Mouse (Mus musculus) layer of hippocampus, postnatal 10 days (tissue): Measurements from ENCODE around the gene Hydin. TPM values are rescaled to one million over a fixed set of nuclear protein-coding genes. Genes with fewer than 3 reads are reported as not detected.

Source experiments
- DNase-seq, 2 experiments: peaks; one replicate each; pipeline ENCODE4 v3.0.0; 2021; ENCODE audit warnings: low spot score in 2 of 2
- microRNA-seq, 2 experiments: library from miRNA; unstranded; fragments of <30 nt; microRNA quantifications; one replicate each; pipeline ENCODE4 v1.2.0; 2021
- total RNA-seq, 2 experiments: library from RNA; stranded (reverse); gene quantifications; 2 replicates each; pipeline ENCODE4 v1.2.3; 2021

Gene Hydin
- total RNA-seq, 2 experiments from 2014 or later = 1.0 to 1.4 TPM

DNA sequence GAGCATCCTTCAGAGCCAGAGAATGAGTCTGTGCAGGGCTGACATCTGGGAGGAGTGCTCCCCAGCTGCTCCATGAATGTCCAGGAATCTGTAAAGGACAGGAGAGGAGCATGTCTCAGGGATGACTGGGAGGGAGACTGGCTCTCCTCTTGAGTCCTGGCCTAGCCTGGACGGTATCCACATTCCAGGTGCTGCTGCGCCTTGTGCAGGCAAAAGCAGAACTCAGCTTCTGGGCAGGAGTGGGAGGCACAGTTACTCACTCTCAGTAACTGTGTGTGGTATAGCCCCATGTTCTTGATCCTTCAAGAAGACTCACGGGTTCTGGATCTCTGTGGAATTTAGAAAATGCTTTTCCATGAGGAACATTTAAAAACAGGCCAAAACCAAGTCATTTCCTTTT is 363.3 kb downstream of the Hydin start:
- DNase-seq = no peak

DNA sequence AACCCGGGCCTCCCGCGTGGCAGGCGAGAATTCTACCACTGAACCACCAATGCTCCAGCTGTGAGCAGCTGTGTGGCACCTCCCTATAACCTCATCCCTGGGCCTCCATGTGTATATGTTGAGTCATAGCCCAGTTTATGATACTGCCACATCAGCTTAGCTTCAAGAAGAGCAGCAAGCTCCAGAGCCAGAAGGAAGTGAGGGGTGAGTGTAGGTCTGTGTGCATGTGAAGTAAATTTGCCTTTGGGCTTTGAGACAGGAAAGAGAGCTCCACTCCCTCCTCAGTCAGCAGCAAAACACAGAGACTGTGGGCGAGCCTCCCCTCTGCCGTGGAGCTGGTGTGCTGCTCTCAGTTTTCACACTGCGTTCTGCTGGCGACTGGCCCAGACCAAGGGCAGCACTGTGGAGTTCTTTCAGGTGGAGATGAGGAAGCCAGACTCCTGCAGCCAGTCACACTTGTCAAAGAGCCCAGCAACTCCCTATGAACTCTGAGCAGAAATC is 363.8 kb downstream of the Hydin start:
- DNase-seq = peak; percentile 60 to 74

DNA sequence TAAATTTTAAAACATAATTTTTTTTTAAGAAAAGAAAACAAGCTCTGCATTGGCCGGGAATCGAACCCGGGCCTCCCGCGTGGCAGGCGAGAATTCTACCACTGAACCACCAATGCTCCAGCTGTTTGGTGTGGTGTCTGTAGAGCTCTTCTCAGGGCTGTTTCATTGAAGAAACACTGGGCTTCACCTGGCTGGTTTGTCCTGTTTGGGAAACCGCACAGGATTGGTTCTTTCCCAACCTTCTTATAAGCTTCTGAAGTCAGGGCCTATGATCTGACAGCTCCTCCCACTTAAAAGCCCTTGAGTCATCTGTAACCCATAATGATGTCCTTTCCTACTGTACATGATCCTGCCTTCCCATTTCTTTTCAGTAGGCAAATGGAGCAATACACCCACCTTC is 364.4 kb downstream of the Hydin start:
- no peak for DNase-seq

DNA sequence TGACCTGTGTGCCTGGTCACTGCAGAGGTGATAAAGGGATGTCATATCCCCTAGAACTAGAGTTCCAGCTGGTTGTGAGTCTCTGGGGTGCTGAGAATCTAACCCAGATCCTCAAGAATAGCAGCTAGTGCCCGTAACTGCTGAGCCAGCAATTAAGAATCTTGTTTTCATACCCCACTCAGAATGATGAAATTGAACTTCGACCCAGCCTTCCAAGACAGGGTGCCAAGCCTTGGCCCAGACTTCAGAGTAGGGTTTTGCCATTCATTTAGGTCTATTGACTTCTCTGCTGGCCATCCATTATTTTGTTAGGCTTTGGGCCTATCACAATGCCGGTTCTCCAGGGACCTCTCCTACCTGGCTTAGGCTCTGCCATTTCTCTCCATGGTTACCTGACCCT is 367.0 kb downstream of the Hydin start:
- no peak for DNase-seq

DNA sequence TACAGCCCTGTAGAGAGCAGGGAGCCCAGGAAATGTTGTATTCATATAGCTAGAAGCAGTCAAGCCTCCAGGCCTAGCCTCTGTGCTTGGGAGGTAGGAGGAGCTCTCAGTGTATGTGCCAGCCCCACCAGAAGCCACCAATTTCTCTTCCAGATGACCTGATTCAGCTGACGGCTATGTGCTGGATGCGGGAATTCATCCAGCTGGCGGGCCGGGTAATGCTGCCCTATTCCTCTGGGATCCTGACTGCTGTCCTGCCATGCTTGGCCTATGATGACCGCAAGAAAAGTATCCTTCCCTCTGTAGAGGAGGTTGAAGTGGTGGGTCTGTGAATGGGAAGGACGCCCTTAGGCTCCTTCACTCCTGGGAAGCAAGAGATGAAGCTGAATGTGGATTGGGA is 369.4 kb downstream of the Hydin start:
- no peak for DNase-seq

DNA sequence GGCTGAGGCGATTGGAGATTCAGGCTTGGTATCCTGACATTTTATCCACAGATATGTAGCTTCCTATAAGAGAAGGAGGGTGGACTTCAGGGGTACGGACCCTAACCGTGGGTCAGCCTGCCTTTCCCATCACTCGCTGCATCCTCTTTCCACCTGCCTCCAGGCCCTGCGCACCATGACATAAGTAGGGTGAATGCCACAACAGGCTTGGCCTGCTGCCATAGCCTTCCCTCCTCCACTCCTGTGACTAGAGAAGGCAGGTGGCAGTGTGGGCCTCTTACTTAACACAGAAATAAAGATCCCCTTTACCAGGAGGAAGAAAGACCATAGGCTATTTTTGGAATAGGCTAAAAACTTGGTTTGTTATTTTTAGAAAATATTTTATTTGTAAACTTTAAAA is 375.6 kb downstream of the Hydin start:
- DNase-seq = no peak

DNA sequence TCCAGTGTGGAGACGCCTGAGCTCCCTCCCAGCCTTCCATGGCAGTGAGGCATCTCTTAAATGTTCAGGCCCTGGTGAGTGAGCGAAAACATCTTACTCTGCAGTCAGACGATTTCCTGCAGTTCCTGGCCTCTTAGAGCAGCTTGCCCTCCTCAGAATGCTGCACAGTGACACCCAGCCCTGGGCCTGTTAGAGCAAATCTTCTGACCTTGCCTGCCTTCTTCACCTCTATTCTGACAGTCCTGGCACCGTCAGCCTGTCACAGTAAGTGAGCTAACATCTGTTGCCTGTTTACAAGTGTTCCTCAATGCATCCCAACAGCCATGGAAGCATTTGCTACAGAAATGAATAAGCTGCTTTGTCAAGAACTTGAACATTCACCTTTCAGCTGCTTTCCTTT is 376.4 kb downstream of the Hydin start:
- no peak for DNase-seq

DNA sequence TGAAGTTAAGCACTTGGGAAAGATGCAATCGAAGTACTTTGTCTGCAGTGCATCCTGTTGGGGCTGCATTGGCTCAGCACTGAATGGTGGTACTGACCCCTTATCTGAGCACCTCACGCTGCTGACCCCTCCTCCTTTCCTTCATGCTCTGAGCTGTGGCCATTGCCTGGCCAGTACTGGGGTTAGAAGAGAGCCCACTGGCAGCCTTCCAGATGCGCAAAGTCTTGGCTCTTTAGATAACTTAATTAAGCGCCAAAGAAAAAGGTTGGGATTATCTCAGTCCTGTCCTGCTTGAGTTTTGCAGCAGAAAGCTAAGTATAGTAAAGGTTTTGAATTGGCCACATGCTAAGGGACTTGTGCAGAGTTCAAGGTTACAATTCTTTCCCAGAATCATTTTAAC is 377.6 kb downstream of the Hydin start:
- no peak for DNase-seq

DNA sequence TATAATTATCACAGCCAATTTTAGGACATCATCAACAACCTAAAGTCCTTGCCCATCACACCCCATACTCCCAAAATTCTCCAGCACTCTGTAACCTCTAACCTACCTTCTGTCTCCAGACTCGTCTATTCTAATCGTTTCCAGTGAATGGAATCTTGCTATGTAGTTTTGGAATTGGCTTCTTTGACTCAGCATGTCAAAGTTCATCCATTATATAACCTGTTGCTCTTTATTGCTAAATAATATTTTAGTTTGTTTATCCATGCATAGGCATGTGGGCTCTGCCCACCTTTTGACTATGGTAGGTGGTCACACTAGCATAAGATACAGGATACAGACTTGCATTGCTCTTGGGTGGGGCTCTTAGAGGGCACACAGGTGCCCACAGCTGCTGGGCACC is 378.1 kb downstream of the Hydin start:
- no peak for DNase-seq

DNA sequence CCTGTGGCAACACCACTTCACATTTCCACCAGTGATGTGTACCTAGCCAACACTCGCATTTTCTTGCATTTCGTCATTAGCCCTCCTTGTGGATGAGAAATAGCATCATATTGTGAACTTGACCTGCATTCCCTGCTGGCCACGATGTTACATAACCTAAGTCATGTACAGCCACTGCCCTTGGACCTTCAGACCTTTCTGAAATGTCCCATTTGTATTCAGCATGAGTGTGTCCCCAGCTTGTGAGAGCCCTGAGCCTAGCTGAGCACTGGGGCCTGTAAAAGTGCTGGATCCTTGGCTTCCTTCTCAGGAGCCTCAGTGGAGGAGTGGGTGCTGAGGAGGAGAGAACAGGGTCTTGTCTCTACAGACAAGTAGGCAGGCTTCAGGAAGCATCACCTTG is 378.6 kb downstream of the Hydin start:
- no peak for DNase-seq

DNA sequence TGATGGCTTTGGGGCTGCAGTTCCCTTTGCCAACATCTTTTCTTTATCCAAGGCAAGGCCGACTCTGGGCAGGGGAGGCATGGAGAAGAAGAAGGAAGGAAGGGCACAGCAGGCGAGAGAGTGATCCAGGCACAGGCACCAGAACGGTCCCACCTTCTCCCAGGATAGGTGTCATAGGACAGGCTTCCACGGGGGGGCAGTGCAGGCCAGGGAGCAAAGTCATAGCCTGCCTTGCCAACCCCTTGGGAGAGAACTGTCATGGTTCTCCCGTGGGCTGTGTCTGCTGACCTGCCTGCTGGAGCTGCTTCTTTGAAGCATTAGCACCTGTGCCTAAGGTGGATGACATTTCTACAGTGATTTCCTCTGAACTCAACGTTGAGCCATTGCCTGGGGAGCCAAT is 379.3 kb downstream of the Hydin start:
- DNase-seq = peak; percentile 86 to 89

DNA sequence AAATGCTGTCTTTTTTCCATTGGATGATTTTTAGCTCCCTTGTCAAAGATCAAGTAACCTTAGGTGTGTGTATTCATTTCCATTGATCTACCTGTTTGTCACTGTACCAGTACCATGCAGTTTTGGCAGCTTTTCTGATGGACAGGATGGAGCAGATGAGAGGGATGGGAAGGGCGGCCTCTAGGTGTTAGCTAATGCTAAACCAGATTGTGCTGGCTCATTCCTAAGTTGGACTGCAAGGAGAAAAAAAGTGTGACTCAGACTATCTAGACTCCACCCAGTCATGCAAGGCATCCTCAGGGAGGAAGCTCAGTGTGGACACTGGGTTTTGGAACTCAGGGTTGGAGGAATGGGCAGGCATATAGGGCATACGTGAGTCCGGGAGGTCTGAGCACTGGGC is 381.8 kb downstream of the Hydin start:
- no peak for DNase-seq

DNA sequence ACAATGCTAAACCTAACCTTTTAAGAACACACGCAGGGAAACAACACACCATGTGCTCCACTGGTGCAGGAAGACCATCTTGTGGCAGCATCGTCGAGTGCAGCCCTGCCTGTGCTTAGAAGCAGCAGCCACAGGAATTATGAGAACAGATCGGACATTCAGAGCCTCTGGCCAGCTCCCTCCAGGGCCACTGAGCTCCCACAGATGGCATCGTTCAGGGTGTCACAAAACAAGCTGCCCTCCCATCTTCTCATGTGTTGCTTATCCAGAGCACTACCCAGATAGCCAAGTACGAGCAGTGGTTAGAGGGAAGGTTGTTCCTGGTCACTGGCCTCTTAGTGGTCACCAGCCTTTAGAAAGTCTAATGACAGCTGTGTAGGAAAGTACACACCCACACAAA is 382.5 kb downstream of the Hydin start:
- no peak for DNase-seq

DNA sequence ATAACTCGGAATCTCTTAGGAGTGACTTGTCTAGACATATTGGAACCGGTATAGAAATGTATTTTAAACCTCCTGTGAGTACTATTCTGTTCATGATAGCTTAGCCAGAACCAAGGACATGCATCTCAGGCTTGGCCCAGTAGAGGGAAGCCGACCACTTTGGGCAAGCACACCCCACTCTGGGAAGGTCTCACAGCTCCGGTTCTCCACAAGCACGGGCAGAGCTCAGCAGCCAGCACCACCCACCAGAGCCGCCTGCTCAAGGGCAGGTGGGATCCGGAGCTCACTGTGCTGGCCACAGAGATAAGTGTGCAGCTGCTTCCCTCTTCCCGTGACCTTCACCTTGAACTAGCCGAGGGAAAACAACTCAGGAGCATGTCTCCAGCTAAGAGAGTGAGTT is 384.1 kb downstream of the Hydin start:
- no peak for DNase-seq

DNA sequence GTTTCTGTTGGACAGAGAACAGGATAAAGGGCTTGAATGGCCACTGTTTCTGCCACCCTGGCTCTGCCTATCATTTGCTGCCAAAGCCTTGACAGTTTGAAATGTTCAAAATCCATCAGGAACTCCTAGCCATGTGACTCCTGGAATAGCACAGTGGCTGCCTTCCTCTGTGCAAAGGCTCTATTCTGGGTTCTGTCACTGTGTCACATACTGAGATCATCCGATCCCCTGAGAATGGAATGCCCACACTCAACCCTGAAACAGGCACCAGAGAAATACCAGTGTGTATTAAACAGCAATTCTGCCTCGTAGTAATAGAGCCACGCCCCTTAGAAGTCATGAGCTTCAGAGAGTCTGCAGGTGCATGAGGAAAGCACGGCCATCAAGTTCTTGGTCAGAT is 385.1 kb downstream of the Hydin start:
- no peak for DNase-seq

DNA sequence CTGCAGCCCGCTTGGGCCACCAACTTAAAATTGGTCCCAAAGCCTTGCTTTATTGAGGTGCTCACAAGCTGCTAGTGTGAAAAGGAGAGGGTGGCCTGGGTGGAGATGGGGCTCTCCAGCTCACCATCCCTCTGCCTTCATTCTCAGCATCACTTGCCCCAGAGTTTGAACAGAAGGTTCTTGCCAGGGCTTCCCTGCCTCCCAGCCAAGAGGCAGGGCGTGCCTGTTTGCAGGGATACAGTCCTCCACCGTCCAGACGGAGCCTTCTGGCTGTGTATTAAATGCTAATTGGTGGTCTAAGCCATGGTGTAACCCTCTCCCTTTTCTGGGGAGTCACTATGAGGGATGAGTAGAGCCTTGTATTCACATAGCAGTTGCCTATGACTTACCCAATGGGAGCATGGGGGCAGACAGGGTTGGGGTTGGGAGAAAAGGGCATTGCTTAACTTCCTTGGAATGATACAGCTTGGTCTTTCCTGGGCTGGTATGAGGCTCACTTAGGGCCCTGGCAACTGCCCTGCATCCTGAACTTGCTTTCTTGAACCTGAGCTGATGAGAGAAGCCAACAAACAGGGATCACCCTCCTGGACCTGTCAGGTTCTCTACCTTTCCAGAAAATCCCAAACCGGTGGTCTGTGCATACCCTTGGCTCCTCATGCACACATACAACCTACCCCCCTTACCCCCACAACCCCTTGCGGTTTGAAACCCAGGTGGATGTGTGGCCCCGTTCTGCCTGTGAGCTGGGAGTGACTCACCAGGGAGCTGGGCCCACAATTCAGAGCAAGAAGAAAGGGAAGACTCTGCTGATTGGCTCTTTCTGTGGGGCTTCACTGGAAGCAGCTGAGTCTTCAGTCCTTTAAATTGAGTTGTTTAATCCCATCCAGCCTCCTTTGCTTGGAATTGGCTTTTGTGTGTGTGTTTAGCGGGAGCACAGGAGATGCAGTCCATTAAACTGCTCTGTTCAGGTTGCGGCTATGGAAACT is 387.6 kb downstream of the Hydin start:
- no peak for DNase-seq

DNA sequence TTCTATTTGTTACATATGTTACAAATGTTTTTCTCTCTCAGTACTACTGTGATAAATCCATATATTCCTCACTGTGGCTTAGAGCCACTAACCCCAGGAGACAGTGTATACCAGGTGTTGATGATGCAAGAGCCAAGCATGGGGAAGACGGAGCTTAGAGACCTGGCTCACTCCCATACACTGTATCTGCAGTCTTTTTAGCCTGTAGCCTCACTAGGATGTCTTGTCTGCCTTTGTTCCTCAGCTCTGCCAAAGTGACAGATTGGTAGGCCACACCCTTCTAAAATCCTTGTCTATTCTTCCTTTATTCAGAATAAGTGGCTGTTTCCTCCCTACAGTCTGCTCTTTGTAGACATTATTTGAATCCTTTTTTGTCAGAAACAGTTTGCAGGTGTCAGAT is 389.1 kb downstream of the Hydin start:
- no peak for DNase-seq

DNA sequence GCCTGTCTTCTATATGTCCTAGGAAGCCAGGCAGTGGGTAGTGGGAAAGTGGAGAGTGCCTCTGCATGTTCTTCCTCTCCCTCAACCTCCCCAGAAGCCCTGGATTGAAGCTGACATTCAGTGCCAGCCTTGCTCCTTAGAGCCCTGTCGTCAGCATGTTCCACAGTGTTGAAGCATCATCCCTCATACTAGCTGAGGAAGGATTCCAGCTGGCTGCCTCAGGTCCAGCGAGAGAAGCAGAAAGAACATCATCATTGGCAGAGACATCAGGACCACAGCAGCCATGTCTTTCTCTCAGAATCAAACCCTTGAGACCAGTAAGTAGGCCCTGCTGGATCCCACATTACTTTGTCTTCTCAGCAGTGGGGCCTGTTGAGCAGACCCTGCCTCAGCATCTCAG is 390.9 kb downstream of the Hydin start:
- DNase-seq = no peak

Small RNA genes within 50 kb of the gene (microRNA-seq; reads per million reads assigned to microRNA genes)
- gene Gm44489 (0 reads per million in 2 experiments), gene Gm47306 (0 reads per million in 2 experiments)

Other genes starting within 250 kb of the Hydin start
- gene Chst4, start 227.2 kb upstream of the Hydin start, total RNA-seq = not detected
- gene Zfp612, start 187.2 kb upstream of the Hydin start, total RNA-seq = 10 to 100 TPM; 18.3 to 19.6 TPM
- gene Gm21964, start 165.8 kb upstream of the Hydin start, total RNA-seq = not detected
- not detected for gene Gm17720, start 164.2 kb upstream of the Hydin start, total RNA-seq
- gene Calb2, start 98.8 kb upstream of the Hydin start, total RNA-seq = 100 to 1,000 TPM; 106 to 116 TPM
- 1 to 10 TPM; 6.1 to 6.7 TPM for gene Cmtr2, start 51.3 kb upstream of the Hydin start, total RNA-seq